Mouse (Mus musculus) forebrain, embryonic 11.5 days (tissue): ENCODE data around the gene Tenm4. TPM values are rescaled to one million over a fixed set of nuclear protein-coding genes. Genes with fewer than 3 reads are reported as not detected.
"Not testable (repeated sequence)": the region's sequence is repeated elsewhere in the genome, so short reads cannot be mapped to it uniquely, and the experiment has no call there.

Experiments used
- ATAC-seq: fragments of 200-750 bp; cut with Nextera tagmentation; replicated peaks from 2 replicates; pipeline ENCODE4 v1.8.0; 2017; ENCODE audit warnings: moderate TSS enrichment; ENCODE audit not compliant: low FRiP score
- DNase-seq: peaks from one replicate; pipeline ENCODE4 v3.0.0-alpha.2; 2017; ENCODE audit warnings: low spot score
- H3K27ac ChIP-seq: fragments of 300-500 bp; sonication (generic); 2 replicates; pipeline ENCODE4 v1.5.1; 2014; ENCODE audit warnings: low read depth, low read length
- H3K27me3 ChIP-seq: fragments of 300-500 bp; sonication (generic); 2 replicates; pipeline ENCODE4 v1.6.1; 2014; ENCODE audit warnings: mild to moderate bottlenecking, low read length, mixed read lengths; ENCODE audit not compliant: control insufficient read depth, insufficient read depth
- H3K36me3 ChIP-seq: fragments of 300-500 bp; sonication (generic); 2 replicates; pipeline ENCODE4 v1.6.1; 2014; ENCODE audit warnings: mild to moderate bottlenecking, low read length, moderate library complexity, mixed read lengths; ENCODE audit not compliant: control insufficient read depth, insufficient read depth
- H3K4me1 ChIP-seq: fragments of 300-500 bp; sonication (generic); replicated peaks from 2 replicates; pipeline ENCODE4 v1.6.1; 2014; ENCODE audit warnings: low read length, mixed read lengths; ENCODE audit not compliant: control insufficient read depth, insufficient read depth
- H3K4me2 ChIP-seq: fragments of 300-500 bp; sonication (generic); 2 replicates; pipeline ENCODE4 v1.6.1; 2014; ENCODE audit warnings: low read depth, mild to moderate bottlenecking, low read length, moderate library complexity, mixed read lengths; ENCODE audit not compliant: severe bottlenecking
- H3K4me3 ChIP-seq: fragments of 300-500 bp; sonication (generic); 2 replicates; pipeline ENCODE4 v1.5.1; 2014; ENCODE audit warnings: low read depth, low read length
- H3K9ac ChIP-seq: fragments of 300-500 bp; sonication (generic); 2 replicates; pipeline ENCODE4 v1.6.1; 2014; ENCODE audit warnings: low read length
- H3K9me3 ChIP-seq: fragments of 300-500 bp; sonication (generic); 2 replicates; pipeline ENCODE4 v1.6.1; 2016; ENCODE audit warnings: low read length, mixed read lengths; ENCODE audit not compliant: control insufficient read depth
- WGBS: fragments of 180-500 bp; shearing (Covaris S2); extraction: QIAGEN DNeasy Blood & Tissue Kit; methylation state at CpG from one replicate; pipeline ENCODE4 v1.1.7; 2014; 5-methylcytosine and 5-hydroxymethylcytosine counted together
- polyA plus RNA-seq: library from polyadenylated mRNA; unstranded; fragments of >200 nt; fragmentation: Nextera tagmentation; extraction: Ambion mirVana; gene quantifications from 2 replicates; pipeline ENCODE4 v1.2.1, GENCODE M21; 2014

Gene Tenm4
- polyA plus RNA-seq, 1 experiment from 2014 or later = 47.9 TPM

GRCm38 (mm10) chr7:96605316-96605715 is 434.3 kb downstream of the Tenm4 start:
- no peak overlapping the region for H3K4me2 ChIP-seq
- ATAC-seq (no peak), DNase-seq (no peak)
- 56% methylated on average over 2 of the region's 2 CpGs for WGBS
- H3K27me3 ChIP-seq = no peaks in the 10 kb centered on the region
- H3K9me3 ChIP-seq = no peaks in the 10 kb centered on the region
- peaks cover 4% of the 10 kb centered on the region; the same call in 1 of the 2 replicates for H3K4me1 ChIP-seq
- no peak overlapping the region for H3K9ac ChIP-seq
- H3K36me3 ChIP-seq = no peaks in the 10 kb centered on the region
- H3K27ac ChIP-seq = no peak overlapping the region
- H3K4me3 ChIP-seq = no peak overlapping the region

GRCm38 (mm10) chr7:96609854-96610586 is 439.0 kb downstream of the Tenm4 start:
- ATAC-seq = no peak
- Histone ChIP-seq H3K36me3 (no peaks in the 10 kb centered on the region), H3K4me3 (no peak overlapping the region), H3K9me3 (no peaks in the 10 kb centered on the region), H3K9ac (no peak overlapping the region), H3K27ac (no peak overlapping the region), H3K27me3 (no peaks in the 10 kb centered on the region), H3K4me2 (no peak overlapping the region), H3K4me1 (no peaks in the 10 kb centered on the region)
- 71% methylated on average over 10 of the region's 10 CpGs for WGBS
- no peak for DNase-seq

DNA sequence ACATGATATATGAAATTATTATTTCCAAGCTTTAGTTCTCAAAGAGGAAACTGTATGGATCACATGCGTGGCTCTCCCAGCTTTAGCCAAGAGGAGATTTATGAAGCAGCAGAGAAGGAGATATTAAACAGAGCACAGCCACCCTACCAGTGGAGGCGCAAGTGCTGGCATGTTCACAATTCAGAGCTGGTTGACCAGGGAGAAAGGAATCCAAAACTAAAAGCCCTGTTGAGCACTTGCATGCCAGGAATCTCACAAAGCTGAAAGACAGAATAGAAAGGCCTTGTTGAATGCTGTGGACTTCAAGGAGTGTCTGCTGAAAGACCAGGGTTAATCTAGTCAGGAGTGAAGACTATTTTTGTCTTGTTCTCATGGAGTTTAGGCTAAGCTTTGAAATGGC is 446.3 kb downstream of the Tenm4 start:
- Histone ChIP-seq H3K4me3 (no peak overlapping the region), H3K4me1 (no peaks in the 10 kb centered on the region), H3K27ac (no peak overlapping the region), H3K4me2 (no peak overlapping the region), H3K27me3 (no peaks in the 10 kb centered on the region), H3K9me3 (no peaks in the 10 kb centered on the region), H3K36me3 (no peaks in the 10 kb centered on the region), H3K9ac (no peak overlapping the region)
- 83% methylated on average over 2 of the region's 2 CpGs for WGBS
- ATAC-seq (no peak), DNase-seq (no peak)

- Histone ChIP-seq H3K27ac (no peak overlapping the region), H3K36me3 (no peaks in the 10 kb centered on the region), H3K9me3 (no peaks in the 10 kb centered on the region), H3K4me3 (no peak overlapping the region), H3K4me1 (no peaks in the 10 kb centered on the region), H3K4me2 (no peak overlapping the region), H3K27me3 (no peaks in the 10 kb centered on the region), H3K9ac (no peak overlapping the region)
- WGBS = 73% methylated on average over 4 of the region's 4 CpGs
- ATAC-seq (no peak), DNase-seq (no peak)
Observed at GRCm38 (mm10) chr7:96619930-96620472, 449.0 kb downstream of the Tenm4 start.

DNA sequence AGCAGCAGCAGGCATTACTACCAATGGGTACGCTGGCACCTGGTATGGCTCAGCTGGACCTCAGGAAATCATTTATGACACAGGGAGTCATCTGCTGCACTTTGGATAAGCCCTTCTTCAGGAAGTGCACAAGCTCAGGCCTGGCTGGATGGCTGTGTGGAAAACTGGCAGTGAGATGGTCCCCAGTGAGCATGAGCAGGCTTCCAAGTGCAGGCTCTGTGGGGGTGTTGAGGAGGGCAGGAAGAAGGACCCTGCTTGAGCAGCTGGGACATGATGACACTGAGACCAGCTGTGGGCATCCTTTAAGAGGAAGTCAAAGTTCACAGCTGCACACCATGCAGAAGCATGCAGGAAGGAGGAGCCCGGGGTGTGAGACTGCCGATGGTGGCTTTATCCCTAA is 455.3 kb downstream of the Tenm4 start:
- WGBS = 89% methylated on average over 3 of the region's 3 CpGs
- Histone ChIP-seq H3K27me3 (no peaks in the 10 kb centered on the region), H3K36me3 (no peaks in the 10 kb centered on the region), H3K9me3 (no peaks in the 10 kb centered on the region), H3K4me1 (no peaks in the 10 kb centered on the region), H3K9ac (no peak overlapping the region), H3K4me3 (no peak overlapping the region), H3K27ac (no peak overlapping the region), H3K4me2 (no peak overlapping the region)
- DNase-seq (no peak), ATAC-seq (no peak)

DNA sequence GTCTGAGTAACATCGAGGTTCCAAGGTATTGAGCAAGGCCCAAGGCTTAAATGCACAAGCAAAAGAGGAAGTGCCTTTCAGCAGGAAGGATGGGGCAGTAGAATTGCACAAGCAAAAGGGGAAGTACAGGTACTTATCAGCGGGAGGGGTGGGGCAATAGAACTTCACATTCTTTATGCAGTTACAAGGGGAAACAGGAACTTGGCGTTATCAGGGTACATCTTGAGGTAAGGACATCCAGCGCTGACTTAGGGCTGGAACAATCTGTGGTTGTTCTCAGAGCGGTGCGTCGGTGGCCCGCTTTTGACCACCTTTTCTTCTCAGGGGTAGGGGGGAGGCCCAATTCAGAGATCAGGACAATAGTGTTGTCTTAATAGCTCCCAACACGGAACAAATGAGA is 459.5 kb downstream of the Tenm4 start:
- 90% methylated on average over 9 of the region's 9 CpGs for WGBS

DNA sequence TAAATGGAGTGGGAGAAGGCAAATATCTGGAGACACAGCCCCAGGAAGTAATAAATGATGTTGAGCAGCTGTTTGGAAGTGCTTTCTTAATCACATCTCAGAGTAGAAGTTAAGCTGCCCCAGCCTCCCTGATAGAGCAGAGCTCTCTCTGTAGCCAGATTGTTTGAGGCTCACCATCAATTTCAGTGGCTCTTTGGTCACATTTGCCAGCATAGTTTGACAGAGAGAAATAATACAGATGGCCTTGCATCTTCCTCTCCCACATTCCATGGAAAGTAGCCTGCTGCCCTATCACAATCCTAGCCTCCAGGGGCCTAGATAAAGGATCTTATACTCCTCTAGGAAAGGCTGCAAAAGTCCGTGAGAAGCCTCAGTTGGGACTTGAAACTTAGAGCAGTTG is 462.0 kb downstream of the Tenm4 start:
- Histone ChIP-seq H3K9ac (no peak overlapping the region), H3K4me3 (no peak overlapping the region), H3K27ac (no peak overlapping the region), H3K27me3 (no peaks in the 10 kb centered on the region), H3K9me3 (no peaks in the 10 kb centered on the region), H3K4me2 (no peak overlapping the region), H3K36me3 (no peaks in the 10 kb centered on the region), H3K4me1 (no peaks in the 10 kb centered on the region)
- DNase-seq (no peak), ATAC-seq (no peak)
- WGBS = 93% methylated on average over 1 of the region's 1 CpGs

More for the DNA sequence above, 459.5 kb downstream of the Tenm4 start:
- H3K9ac ChIP-seq, H3K27me3 ChIP-seq, H3K27ac ChIP-seq, H3K36me3 ChIP-seq, H3K4me3 ChIP-seq, H3K4me1 ChIP-seq, ATAC-seq, H3K4me2 ChIP-seq, H3K9me3 ChIP-seq, DNase-seq: not testable (repeated sequence)

DNA sequence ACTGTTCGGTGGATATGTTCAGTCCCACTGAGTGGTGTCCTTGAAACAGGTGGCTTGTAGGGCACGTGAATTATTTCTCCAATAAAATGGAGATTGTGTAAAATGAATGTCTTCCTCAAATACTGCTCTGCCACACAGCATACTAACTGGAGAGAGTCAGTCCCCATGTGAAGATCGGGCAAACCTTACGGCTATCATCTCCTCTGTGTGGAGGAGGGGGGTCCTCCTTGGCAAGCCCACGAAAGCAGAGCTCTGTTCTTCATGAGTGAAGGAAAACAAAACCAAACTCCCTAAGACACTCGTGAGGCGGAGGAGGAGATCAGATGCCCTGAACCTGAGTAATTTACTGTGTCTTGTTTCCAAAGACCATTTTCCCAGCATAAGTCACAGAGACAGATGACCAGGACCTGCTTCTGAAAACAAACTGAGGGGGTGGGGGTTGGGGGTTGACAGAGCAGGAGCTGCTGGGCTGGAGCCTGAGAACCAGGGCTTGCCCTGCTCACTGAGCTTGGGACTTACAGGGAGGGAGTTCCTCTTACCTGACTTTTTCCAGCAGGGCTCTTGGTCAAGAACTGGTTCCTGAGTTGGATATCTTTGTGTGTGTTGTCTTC is 464.9 kb downstream of the Tenm4 start:
- H3K4me3 ChIP-seq = no peak overlapping the region
- H3K27ac ChIP-seq = no peak overlapping the region
- 59% methylated on average over 7 of the region's 7 CpGs for whole genome bisulfite sequencing
- no peaks in the 10 kb centered on the region for H3K4me1 ChIP-seq
- no peaks in the 10 kb centered on the region; the same call in 1 of the 2 replicates for H3K27me3 ChIP-seq
- no peak overlapping the region for H3K9ac ChIP-seq
- H3K9me3 ChIP-seq = no peaks in the 10 kb centered on the region
- DNase-seq (no peak), ATAC-seq (no peak)
- H3K36me3 ChIP-seq = no peaks in the 10 kb centered on the region
- no peak overlapping the region for H3K4me2 ChIP-seq
